Mouse (Mus musculus) spleen, embryonic (tissue): ENCODE measurements around the gene Rb1.

Source experiments
- CTCF ChIA-PET: fragments of 350-600 bp; sonication (Branson Sonifier 250); formaldehyde crosslinking; loops from one replicate; lab custom pipeline; 2022; lab: Charles Lee

The Rb1 gene

GRCm38 (mm10) chr14:73271807-73272206, 53.8 kb downstream of the Rb1 start:
- CTCF ChIA-PET, result no interaction called here

GRCm38 (mm10) chr14:73266166-73266565, 59.5 kb downstream of the Rb1 start:
- CTCF ChIA-PET, result no interaction called here

GRCm38 (mm10) chr14:73262210-73262609, 63.4 kb downstream of the Rb1 start:
- CTCF ChIA-PET, result no interaction called here

- CTCF ChIA-PET, result no interaction called here
Observed at GRCm38 (mm10) chr14:73258181-73258580, 67.4 kb downstream of the Rb1 start.

- CTCF ChIA-PET, result no interaction called here
Observed at GRCm38 (mm10) chr14:73257348-73257747, 68.3 kb downstream of the Rb1 start.

- CTCF ChIA-PET, result interaction anchor here (0.6 to 0.7 kb wide), 2 partner anchors 18 to 111 kb away, joined by 4 to 6 read pairs; partner anchors contain the start of gene Lpar6
Observed at GRCm38 (mm10) chr14:73255426-73255970, 70.1 kb downstream of the Rb1 start.

GRCm38 (mm10) chr14:73254412-73254811, 71.2 kb downstream of the Rb1 start:
- CTCF ChIA-PET, result interaction anchor here (0.7 kb wide), 1 partner anchor 25 kb away, joined by 3 read pairs; no protein-coding TSS in a partner anchor

GRCm38 (mm10) chr14:73253453-73254251, 72.0 kb downstream of the Rb1 start:
- CTCF ChIA-PET, result no interaction called here

- CTCF ChIA-PET, result no interaction called here
Observed at GRCm38 (mm10) chr14:73252276-73252675, 73.3 kb downstream of the Rb1 start.

- CTCF ChIA-PET, result no interaction called here
Observed at GRCm38 (mm10) chr14:73250056-73250455, 75.6 kb downstream of the Rb1 start.

GRCm38 (mm10) chr14:73244061-73244597, 81.5 kb downstream of the Rb1 start:
- CTCF ChIA-PET, result no interaction called here

GRCm38 (mm10) chr14:73239857-73240256, 85.8 kb downstream of the Rb1 start:
- CTCF ChIA-PET, result no interaction called here

GRCm38 (mm10) chr14:73239291-73239690, 86.3 kb downstream of the Rb1 start:
- CTCF ChIA-PET, result interaction anchor here (0.5 kb wide), 1 partner anchor 221 kb away, joined by 15 read pairs; no protein-coding TSS in a partner anchor

- CTCF ChIA-PET, result interaction anchor here (0.5 kb wide), 1 partner anchor 222 kb away, joined by 15 read pairs; no protein-coding TSS in a partner anchor
Observed at GRCm38 (mm10) chr14:73238498-73239250, 86.9 kb downstream of the Rb1 start.

GRCm38 (mm10) chr14:73237848-73238321, 87.7 kb downstream of the Rb1 start, which contains the start of gene Lpar6:
TSS of gene Lpar6 (plus strand) at chr14:73237895.
- CTCF ChIA-PET, result interaction anchor here (0.7 kb wide), 1 partner anchor 17 kb away, joined by 4 read pairs; no protein-coding TSS in a partner anchor

GRCm38 (mm10) chr14:73234468-73235031, 91.1 kb downstream of the Rb1 start:
- CTCF ChIA-PET, result no interaction called here

GRCm38 (mm10) chr14:73231286-73231982, 94.2 kb downstream of the Rb1 start:
- CTCF ChIA-PET, result no interaction called here

- CTCF ChIA-PET, result no interaction called here
Observed at GRCm38 (mm10) chr14:73226849-73227248, 98.8 kb downstream of the Rb1 start.

- CTCF ChIA-PET, result no interaction called here
Observed at GRCm38 (mm10) chr14:73226346-73226745, 99.3 kb downstream of the Rb1 start.

GRCm38 (mm10) chr14:73222316-73222970, 103.2 kb downstream of the Rb1 start:
- CTCF ChIA-PET, result no interaction called here
